Mouse (Mus musculus) heart, embryonic 11.5 days (tissue): ENCODE results near the gene Mad2l2. TPM values are rescaled to one million over a fixed set of nuclear protein-coding genes. Genes with fewer than 3 reads are reported as not detected.
A peak's percentile ranks its signal among the peaks of the same experiment; 100 is the strongest.

Experiments
- ATAC-seq: fragments of 200-750 bp; cut with Nextera tagmentation; replicated peaks from 2 replicates; pipeline ENCODE4 v1.8.0; 2017; ENCODE audit warnings: moderate library complexity; ENCODE audit not compliant: insufficient number of reproducible peaks, low FRiP score, low TSS enrichment
- H3K27ac ChIP-seq: fragments of 300-500 bp; sonication (generic); 2 replicates; pipeline ENCODE4 v1.5.1; 2014; ENCODE audit warnings: mild to moderate bottlenecking, low read depth, low read length
- H3K27me3 ChIP-seq: fragments of 300-500 bp; sonication (generic); 2 replicates; pipeline ENCODE4 v1.6.1; 2014; ENCODE audit warnings: mild to moderate bottlenecking, low read length, mixed read lengths; ENCODE audit not compliant: control insufficient read depth, insufficient read depth
- H3K36me3 ChIP-seq: fragments of 300-500 bp; sonication (generic); 2 replicates; pipeline ENCODE4 v1.6.1; 2014; ENCODE audit warnings: mild to moderate bottlenecking, low read length, moderate library complexity, mixed read lengths; ENCODE audit not compliant: control insufficient read depth, insufficient read depth
- H3K4me1 ChIP-seq: fragments of 300-500 bp; sonication (generic); 2 replicates; pipeline ENCODE4 v1.6.1; 2014; ENCODE audit warnings: low read length; ENCODE audit not compliant: control insufficient read depth, insufficient read depth
- H3K4me2 ChIP-seq: fragments of 300-500 bp; sonication (generic); 2 replicates; pipeline ENCODE4 v1.6.1; 2014; ENCODE audit warnings: mild to moderate bottlenecking, moderate library complexity
- H3K4me3 ChIP-seq: fragments of 300-500 bp; sonication (generic); 2 replicates; pipeline ENCODE4 v1.5.1; 2014; ENCODE audit warnings: low read depth, low read length
- H3K9ac ChIP-seq: fragments of 300-500 bp; sonication (generic); 2 replicates; pipeline ENCODE4 v1.6.1; 2014; ENCODE audit warnings: mild to moderate bottlenecking, low read depth, low read length, moderate library complexity
- H3K9me3 ChIP-seq: fragments of 300-500 bp; sonication (generic); replicated peaks from 2 replicates; pipeline ENCODE4 v1.6.1; 2016; ENCODE audit warnings: low read length; ENCODE audit not compliant: control insufficient read depth
- WGBS: fragments of 180-500 bp; shearing (Covaris S2); extraction: QIAGEN DNeasy Blood & Tissue Kit; methylation state at CpG from one replicate; pipeline ENCODE4 v1.1.7; 2014; ENCODE audit not compliant: insufficient replicate concordance; 5-methylcytosine and 5-hydroxymethylcytosine counted together
- polyA plus RNA-seq: library from polyadenylated mRNA; unstranded; fragments of >200 nt; fragmentation: Nextera tagmentation; extraction: Ambion mirVana; gene quantifications from 2 replicates; pipeline ENCODE4 v1.2.1, GENCODE M21; 2014

Mad2l2 gene
- polyA plus RNA-seq, 1 experiment from 2014 or later: 45.3 TPM

DNA sequence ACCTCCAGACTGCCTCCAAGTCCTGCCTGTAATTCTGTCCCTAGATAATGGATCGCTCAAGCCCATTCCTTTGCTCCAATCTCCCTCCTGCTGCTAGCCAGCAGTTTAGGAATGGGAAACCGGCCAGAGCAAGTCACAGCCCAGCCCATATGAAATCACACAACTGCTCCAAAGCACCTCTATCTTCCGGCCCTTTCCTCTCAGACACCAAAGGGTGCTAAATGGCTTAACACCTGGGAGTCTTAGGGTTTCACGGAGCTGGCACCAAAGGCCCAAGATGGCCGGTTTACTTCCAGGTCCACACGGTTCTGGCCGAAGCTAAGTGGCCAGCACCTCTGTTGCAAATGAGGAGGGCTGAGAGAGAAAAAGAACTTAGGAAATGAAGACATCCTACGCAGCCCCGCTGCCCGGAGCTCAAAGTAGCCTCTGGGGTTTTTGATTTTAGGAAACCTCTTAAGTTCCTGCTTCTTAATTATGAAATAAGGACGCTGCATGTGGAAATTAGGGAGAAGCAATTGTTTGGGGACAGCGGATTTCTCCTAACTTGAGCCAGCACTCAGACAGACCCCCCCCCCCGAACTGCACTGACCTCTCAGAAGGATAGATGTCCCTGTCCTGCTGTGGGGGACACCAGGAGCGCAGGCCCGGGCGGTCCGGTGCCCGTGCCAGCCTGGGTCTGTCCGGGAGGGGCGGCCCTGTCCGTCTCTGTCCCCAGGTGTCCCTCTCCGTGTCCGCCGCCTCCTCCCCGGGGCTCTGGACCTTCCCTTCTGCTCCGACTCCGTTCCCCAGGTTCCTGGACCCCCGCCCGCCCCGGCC is 42.9 kb upstream of the Mad2l2 start:
- Histone ChIP-seq H3K36me3 (no peaks in the 10 kb centered on the region), H3K9me3 (no peaks in the 10 kb centered on the region), H3K27ac (peak overlapping the region; percentile 35; the same call in 1 of the 2 replicates), H3K27me3 (no peaks in the 10 kb centered on the region), H3K4me1 (peaks cover 32% of the 10 kb centered on the region), H3K9ac (peak overlapping the region; percentile 80), H3K4me2 (peak overlapping the region; percentile 81), H3K4me3 (peak overlapping the region; percentile 76)
- ATAC-seq: peak; percentile 40
- 2% methylated on average over 30 of the region's 30 CpGs for WGBS

DNA sequence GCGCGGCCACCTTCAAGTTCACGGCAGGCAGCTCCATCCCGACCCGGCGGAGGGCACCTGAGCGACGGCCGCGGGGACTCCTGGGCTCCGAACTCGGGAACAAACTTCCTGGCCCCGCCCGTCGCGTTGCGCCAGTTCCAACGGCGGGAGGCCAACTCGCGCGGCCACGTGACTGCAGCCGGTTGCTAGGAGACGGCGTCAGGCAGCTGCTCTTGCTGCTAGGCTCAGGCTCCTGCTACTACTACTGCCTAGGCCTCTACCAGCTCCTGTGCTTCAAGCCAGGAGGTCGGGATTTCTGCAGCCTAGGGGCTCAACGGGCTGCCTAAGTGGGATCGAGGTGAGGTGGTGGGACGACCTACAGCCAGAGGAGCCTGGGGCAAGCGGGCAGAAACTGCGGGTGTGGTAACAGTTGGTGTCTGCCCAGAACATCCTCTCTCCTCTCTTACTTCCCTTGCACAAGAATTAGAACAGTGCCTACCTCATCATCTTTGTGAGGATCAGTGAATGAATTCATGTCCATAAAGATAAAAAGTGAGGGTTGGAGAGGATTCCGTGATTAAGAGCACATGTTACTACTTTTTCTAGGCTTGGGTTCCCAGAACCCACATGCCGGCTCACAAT is 42.2 kb upstream of the Mad2l2 start, which contains the start of gene Agtrap:
TSS of gene Agtrap (minus strand) at position 125 of the 621 bp plus-strand sequence.
- 6% methylated on average over 34 of the region's 34 CpGs for WGBS
- Histone ChIP-seq H3K4me1 (peaks cover 26% of the 10 kb centered on the region), H3K27ac (peak within 1 kb of the TSS; percentile 35; the same call in 1 of the 2 replicates), H3K36me3 (no peaks in the 10 kb centered on the region), H3K9me3 (no peaks in the 10 kb centered on the region), H3K4me2 (peak within 1 kb of the TSS; percentile 81), H3K27me3 (no peaks in the 10 kb centered on the region), H3K9ac (peak within 1 kb of the TSS; percentile 80), H3K4me3 (peak within 1 kb of the TSS; percentile 76)
- ATAC-seq: peak; percentile 90

DNA sequence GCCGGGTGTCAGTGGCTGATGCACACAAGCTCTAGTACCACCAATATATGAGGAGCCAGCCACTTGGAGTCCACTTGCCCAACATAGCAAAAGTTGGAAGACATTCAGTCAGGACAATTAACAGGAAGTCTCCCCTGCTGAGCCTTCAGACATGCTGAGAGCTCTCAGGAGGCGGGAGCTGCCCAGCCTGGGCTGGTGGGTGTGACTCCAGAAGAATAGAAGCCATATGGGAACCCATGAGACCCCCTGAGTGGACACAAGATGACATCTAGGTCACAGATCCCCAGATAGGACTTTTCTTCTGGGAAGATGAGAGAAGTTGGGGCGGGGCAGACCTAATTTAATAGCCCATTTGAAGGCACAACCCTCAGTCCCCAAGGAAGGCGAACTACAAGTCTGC is 41.0 kb upstream of the Mad2l2 start:
- H3K4me3 ChIP-seq: no peak overlapping the region
- no peak overlapping the region for H3K27ac ChIP-seq
- WGBS: 63% methylated on average over 4 of the region's 4 CpGs
- no peaks in the 10 kb centered on the region for H3K9me3 ChIP-seq
- H3K9ac ChIP-seq: no peak overlapping the region
- no peaks in the 10 kb centered on the region for H3K36me3 ChIP-seq
- no peaks in the 10 kb centered on the region for H3K27me3 ChIP-seq
- H3K4me2 ChIP-seq: no peak overlapping the region
- H3K4me1 ChIP-seq: peaks cover 14% of the 10 kb centered on the region
- no peak for ATAC-seq

GRCm38 (mm10) chr4:148091181-148091580 is 39.0 kb upstream of the Mad2l2 start:
- 88% methylated on average over 1 of the region's 1 CpGs for WGBS
- H3K9me3 ChIP-seq: no peaks in the 10 kb centered on the region
- H3K9ac ChIP-seq: no peak overlapping the region
- H3K27me3 ChIP-seq: no peaks in the 10 kb centered on the region
- H3K4me1 ChIP-seq: peaks cover 6% of the 10 kb centered on the region; the same call in 1 of the 2 replicates
- no peaks in the 10 kb centered on the region for H3K36me3 ChIP-seq
- H3K27ac ChIP-seq: no peak overlapping the region
- ATAC-seq: no peak
- no peak overlapping the region for H3K4me2 ChIP-seq
- no peak overlapping the region for H3K4me3 ChIP-seq

DNA sequence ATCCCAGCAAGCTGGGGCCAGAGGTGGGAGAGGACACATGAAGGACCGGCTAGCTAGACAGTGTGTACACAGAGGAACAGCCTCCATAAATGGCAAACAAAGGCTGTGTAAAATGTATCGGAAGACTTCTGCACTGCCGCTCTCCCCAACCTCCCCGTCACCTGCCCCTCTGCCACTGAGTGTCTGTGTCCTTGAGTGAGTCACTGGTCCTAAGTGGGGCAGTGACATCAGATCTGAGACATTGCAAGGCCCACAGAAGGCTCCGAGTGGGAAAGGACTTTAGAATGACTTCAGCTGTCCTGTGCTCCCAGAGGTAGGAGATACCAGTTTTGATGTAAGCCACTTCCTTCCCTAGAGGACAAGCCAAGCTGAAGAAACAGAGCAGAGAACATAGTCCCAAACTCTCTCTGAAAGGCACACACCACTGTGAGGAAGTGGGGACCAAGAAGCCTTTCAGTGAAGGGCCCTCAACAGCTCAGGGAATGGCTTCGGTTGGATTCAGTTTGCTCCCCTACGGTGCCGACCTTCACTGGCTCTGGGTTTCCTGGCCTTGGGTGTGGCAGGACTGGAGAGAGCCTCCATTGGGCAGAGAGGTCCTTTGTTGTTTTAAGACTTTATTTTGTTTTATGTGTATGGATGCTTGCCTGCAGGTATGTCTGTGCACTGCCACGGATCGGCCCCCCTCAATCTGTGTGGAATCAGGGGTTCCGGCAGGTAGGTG is 37.5 kb upstream of the Mad2l2 start:
- 82% methylated on average over 11 of the region's 11 CpGs for WGBS
- H3K4me3 ChIP-seq: no peak overlapping the region
- H3K4me2 ChIP-seq: no peak overlapping the region
- H3K27ac ChIP-seq: no peak overlapping the region
- no peak for ATAC-seq
- no peaks in the 10 kb centered on the region for H3K9me3 ChIP-seq
- H3K27me3 ChIP-seq: no peaks in the 10 kb centered on the region
- H3K36me3 ChIP-seq: no peaks in the 10 kb centered on the region
- H3K4me1 ChIP-seq: 0 out of 2 replicates have a peak, but pooled peaks cover 6% of the 10 kb centered on the region
- H3K9ac ChIP-seq: no peak overlapping the region

DNA sequence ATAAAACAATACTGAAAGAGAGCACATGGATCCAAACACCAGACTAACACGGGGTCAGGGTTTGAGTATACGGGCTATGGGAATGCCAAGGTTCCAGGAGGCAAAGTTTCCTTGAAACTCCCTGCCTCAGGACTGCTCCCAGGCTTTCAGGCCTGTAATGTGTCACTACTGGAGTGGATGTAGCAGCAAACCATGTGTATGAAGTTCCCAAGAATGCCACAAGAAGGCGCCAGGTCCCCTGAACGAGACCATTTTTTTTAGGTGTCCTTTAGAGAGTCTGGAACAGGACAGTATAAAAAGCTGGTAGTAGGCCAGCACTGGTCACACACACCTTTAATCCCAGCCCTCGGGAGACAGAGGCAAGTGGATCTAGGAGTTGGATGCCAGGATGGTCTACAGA is 36.0 kb upstream of the Mad2l2 start:
- Histone ChIP-seq H3K9me3 (no peaks in the 10 kb centered on the region), H3K27ac (no peak overlapping the region), H3K4me1 (0 out of 2 replicates have a peak, but pooled peaks cover 3% of the 10 kb centered on the region), H3K4me2 (no peak overlapping the region), H3K36me3 (no peaks in the 10 kb centered on the region), H3K27me3 (no peaks in the 10 kb centered on the region), H3K4me3 (no peak overlapping the region), H3K9ac (no peak overlapping the region)
- ATAC-seq: no peak
- 82% methylated on average over 5 of the region's 5 CpGs for WGBS

DNA sequence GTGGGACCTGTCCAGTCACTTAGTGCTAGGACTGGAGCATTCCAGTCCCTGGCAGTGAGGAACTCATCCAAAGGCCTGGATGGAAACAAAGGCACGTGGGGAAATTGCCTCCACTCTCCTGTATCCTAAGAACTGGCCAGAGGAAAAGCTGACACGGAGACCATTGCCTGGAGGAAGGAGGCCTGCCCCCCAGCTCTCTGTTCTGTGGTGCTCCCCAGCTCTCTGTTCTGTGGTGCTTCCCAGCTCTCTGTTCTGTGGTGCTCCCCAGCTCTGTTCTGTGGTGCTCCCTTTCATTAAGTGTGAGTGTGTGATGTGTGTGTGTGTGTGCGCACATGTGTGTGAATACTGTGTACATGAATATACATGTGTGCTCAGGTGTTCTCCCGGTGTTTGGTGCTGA is 35.1 kb upstream of the Mad2l2 start:
- WGBS: 75% methylated on average over 4 of the region's 4 CpGs
- H3K27me3 ChIP-seq: no peaks in the 10 kb centered on the region
- H3K36me3 ChIP-seq: no peaks in the 10 kb centered on the region
- ATAC-seq: no peak
- H3K4me3 ChIP-seq: no peak overlapping the region
- H3K9me3 ChIP-seq: no peaks in the 10 kb centered on the region
- H3K9ac ChIP-seq: no peak overlapping the region
- H3K4me2 ChIP-seq: no peak overlapping the region
- H3K27ac ChIP-seq: no peak overlapping the region
- 0 out of 2 replicates have a peak, but pooled peaks cover 3% of the 10 kb centered on the region for H3K4me1 ChIP-seq

DNA sequence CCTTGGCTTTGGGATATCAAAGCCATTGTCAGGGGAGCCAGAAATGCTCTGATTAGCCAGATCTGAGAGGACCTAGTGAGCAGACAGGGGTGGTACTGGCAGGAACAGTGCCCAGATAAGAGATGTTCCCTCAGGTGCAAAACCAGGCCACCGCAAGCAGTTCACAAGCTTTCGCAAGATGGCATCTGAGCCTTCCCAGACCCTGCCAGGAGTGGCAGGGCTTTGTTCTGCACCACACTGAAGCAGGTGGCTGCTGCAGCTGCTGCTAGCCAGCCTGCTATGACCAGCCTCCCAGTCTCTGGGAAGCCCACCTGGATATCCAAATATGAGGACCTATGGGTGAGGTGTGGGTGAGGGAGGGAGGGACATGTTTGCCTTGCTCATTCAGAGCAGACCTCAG is 32.2 kb upstream of the Mad2l2 start:
- no peak for ATAC-seq
- no peaks in the 10 kb centered on the region for H3K9me3 ChIP-seq
- H3K4me3 ChIP-seq: no peak overlapping the region
- H3K27ac ChIP-seq: no peak overlapping the region
- WGBS: 83% methylated on average over 2 of the region's 2 CpGs
- H3K4me2 ChIP-seq: no peak overlapping the region
- no peaks in the 10 kb centered on the region for H3K36me3 ChIP-seq
- peaks cover 6% of the 10 kb centered on the region; the same call in 1 of the 2 replicates for H3K4me1 ChIP-seq
- H3K9ac ChIP-seq: no peak overlapping the region
- H3K27me3 ChIP-seq: 0 out of 2 replicates have a peak, but pooled peaks cover 5% of the 10 kb centered on the region
